Mouse (Mus musculus) liver, postnatal 0 days (tissue): ENCODE data around the gene Cd300lg. TPM values are rescaled to one million over a fixed set of nuclear protein-coding genes. Genes with fewer than 3 reads are reported as not detected.

ENCODE experiments used
- ATAC-seq: fragments of 200-750 bp; cut with Nextera tagmentation; 2 replicates; pipeline ENCODE4 v1.8.0; 2017; ENCODE audit warnings: mild to moderate bottlenecking, moderate library complexity
- DNase-seq: peaks from one replicate; pipeline ENCODE4 v3.0.0-alpha.2; 2016
- H3K27ac ChIP-seq: fragments of 300-500 bp; sonication (generic); 2 replicates; pipeline ENCODE4 v1.5.1; 2014; ENCODE audit warnings: antibody characterized with exemption, moderate library complexity, mild to moderate bottlenecking, low read depth
- H3K27me3 ChIP-seq: fragments of 300-500 bp; sonication (generic); 2 replicates; pipeline ENCODE4 v1.6.1; 2014; ENCODE audit warnings: low read length, control low read depth, mixed read lengths; ENCODE audit not compliant: insufficient read depth
- H3K36me3 ChIP-seq: fragments of 300-500 bp; sonication (generic); replicated peaks from 2 replicates; pipeline ENCODE4 v1.6.1; 2014; ENCODE audit warnings: mild to moderate bottlenecking, control low read depth, low read length, moderate library complexity, mixed read lengths; ENCODE audit not compliant: insufficient read depth
- H3K4me1 ChIP-seq: fragments of 300-500 bp; sonication (generic); 2 replicates; pipeline ENCODE4 v1.6.1; 2014; ENCODE audit warnings: antibody characterized with exemption, mild to moderate bottlenecking, control low read depth; ENCODE audit not compliant: insufficient read depth
- H3K4me2 ChIP-seq: fragments of 300-500 bp; sonication (generic); 2 replicates; pipeline ENCODE4 v1.6.1; 2014; ENCODE audit warnings: low read depth, mild to moderate bottlenecking, low read length, moderate library complexity, mixed read lengths
- H3K4me3 ChIP-seq: fragments of 300-500 bp; sonication (generic); 2 replicates; pipeline ENCODE4 v1.5.1; 2014; ENCODE audit warnings: low read depth, low read length
- H3K9ac ChIP-seq: fragments of 300-500 bp; sonication (generic); replicated peaks from 2 replicates; pipeline ENCODE4 v1.6.1; 2014; ENCODE audit warnings: mild to moderate bottlenecking, moderate library complexity
- H3K9me3 ChIP-seq: fragments of 300-500 bp; sonication (generic); 2 replicates; pipeline ENCODE4 v1.6.1; 2016; ENCODE audit warnings: mild to moderate bottlenecking, control low read depth, low read length, mixed read lengths
- CTCF ChIP-seq: sonication (generic); IDR thresholded peaks from 2 replicates; pipeline ENCODE4 v1.5.1; 2016; ENCODE audit warnings: antibody characterized with exemption, low read depth
- EP300 ChIP-seq: IDR thresholded peaks from 2 replicates; pipeline ENCODE4 v1.6.1; 2016; ENCODE audit warnings: antibody characterized with exemption, low read depth, mild to moderate bottlenecking
- WGBS: fragments of 180-500 bp; shearing (Covaris S2); extraction: QIAGEN DNeasy Blood & Tissue Kit; methylation state at CpG from one replicate; pipeline ENCODE4 v1.1.7; 2014; ENCODE audit not compliant: insufficient replicate concordance; 5-methylcytosine and 5-hydroxymethylcytosine counted together
- polyA plus RNA-seq: library from polyadenylated mRNA; unstranded; fragments of >200 nt; fragmentation: Nextera tagmentation; extraction: Ambion mirVana; gene quantifications from 2 replicates; pipeline ENCODE4 v1.2.1, GENCODE M21; 2015

The Cd300lg gene
- polyA plus RNA-seq, result 1.8 and 2.3 TPM in 2 replicates

DNA sequence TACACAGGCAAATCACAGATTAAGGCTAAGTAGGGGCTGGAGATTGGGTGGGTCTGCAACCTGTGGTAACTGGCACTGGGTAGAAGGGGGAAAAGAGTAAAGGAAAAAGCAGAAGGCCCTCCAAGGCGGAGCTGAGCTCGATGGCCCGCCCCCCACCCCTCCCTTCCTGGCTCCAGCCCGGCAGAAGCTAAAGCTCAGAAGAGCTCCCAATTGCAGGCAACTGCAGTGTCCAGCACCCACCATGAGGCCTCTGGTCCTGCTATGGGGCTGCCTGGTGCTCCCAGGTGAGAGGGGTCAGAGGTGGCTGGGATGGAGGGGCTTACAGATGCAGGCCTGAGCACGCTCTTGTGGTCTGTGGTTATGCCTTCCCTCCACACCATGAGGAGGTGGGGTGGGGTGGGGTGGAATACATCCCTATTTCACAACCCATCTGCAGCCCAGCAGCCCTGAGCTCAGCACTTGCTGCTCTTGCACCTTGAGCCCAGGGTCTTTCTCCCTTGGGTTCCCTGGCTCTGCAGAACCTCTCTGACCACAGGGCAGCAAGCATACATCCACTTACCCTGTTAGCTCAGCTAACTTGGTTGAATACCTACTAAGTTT lies at the start of gene Cd300lg:
TSS of gene Cd300lg (plus strand) at position 160 of the 600 bp plus-strand sequence.
- no peak within 1 kb of the TSS for H3K27ac ChIP-seq
- no peak for ATAC-seq
- TF ChIP-seq CTCF (no peak), EP300 (no peak)
- no peaks in the 10 kb centered on the region for H3K36me3 ChIP-seq
- H3K9ac ChIP-seq, result no peak within 1 kb of the TSS
- no peaks in the 10 kb centered on the region; the same call in 1 of the 2 replicates for H3K9me3 ChIP-seq
- H3K4me2 ChIP-seq, result no peak within 1 kb of the TSS
- H3K4me3 ChIP-seq, result no peak within 1 kb of the TSS
- DNase-seq, result no peak
- H3K4me1 ChIP-seq, result no peaks in the 10 kb centered on the region
- WGBS, result 25% methylated on average over 5 of the region's 5 CpGs
- H3K27me3 ChIP-seq, result no peaks in the 10 kb centered on the region

DNA sequence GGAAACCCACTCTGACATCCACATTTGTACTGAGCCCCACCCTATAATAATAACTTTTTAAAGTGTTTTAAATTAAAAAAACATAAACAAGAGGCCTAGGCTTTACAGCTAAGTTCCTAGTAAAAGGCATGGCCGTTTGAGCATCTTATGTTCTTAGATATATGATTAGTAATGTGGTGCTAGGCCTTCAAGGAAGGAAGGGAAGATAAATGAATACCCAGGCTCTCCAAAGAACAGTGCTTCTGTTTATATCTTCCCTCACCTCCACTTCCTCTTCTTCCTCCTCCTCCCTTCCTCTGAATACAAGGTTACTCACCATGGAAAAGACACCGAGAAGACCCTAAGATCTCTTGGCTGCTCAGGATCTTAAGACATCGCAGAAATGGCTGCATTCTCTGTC lies 49.5 kb upstream of the Cd300lg start:
- Histone ChIP-seq H3K4me1 (0 out of 2 replicates have a peak, but pooled peaks cover 4% of the 10 kb centered on the region), H3K27me3 (no peaks in the 10 kb centered on the region), H3K9ac (no peak overlapping the region), H3K27ac (no peak overlapping the region), H3K9me3 (no peaks in the 10 kb centered on the region), H3K36me3 (no peaks in the 10 kb centered on the region), H3K4me3 (no peak overlapping the region), H3K4me2 (no peak overlapping the region)
- no peak for TF ChIP-seq EP300
- no peak for TF ChIP-seq CTCF
- ATAC-seq (no peak), DNase-seq (no peak)
- 57% methylated on average over 3 of the region's 3 CpGs for WGBS

DNA sequence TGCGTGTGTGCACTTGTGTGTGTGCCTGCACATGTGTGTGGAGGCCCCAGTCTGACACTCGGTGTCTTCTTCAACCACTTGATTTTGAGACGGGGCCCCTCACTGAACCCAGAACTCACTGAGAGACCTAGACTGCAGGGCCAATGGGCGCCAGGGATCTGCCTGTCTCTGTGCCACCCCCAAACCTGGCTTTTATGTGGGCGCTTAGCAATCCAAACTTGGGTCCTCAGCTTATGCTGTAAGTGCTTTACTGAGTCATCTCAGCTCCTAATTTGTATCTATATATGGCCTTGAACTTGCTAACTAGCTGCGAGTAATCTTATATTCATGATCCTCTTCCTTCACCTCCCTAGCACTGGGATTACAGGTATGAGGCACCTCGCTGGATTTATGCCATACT lies 48.9 kb upstream of the Cd300lg start:
- 80% methylated on average over 7 of the region's 7 CpGs for WGBS
- Histone ChIP-seq H3K4me1 (0 out of 2 replicates have a peak, but pooled peaks cover 4% of the 10 kb centered on the region), H3K4me3 (no peak overlapping the region), H3K27me3 (no peaks in the 10 kb centered on the region), H3K9ac (no peak overlapping the region), H3K4me2 (no peak overlapping the region), H3K27ac (no peak overlapping the region), H3K36me3 (no peaks in the 10 kb centered on the region), H3K9me3 (no peaks in the 10 kb centered on the region)
- TF ChIP-seq EP300 (no peak), CTCF (no peak)
- ATAC-seq (no peak), DNase-seq (no peak)

DNA sequence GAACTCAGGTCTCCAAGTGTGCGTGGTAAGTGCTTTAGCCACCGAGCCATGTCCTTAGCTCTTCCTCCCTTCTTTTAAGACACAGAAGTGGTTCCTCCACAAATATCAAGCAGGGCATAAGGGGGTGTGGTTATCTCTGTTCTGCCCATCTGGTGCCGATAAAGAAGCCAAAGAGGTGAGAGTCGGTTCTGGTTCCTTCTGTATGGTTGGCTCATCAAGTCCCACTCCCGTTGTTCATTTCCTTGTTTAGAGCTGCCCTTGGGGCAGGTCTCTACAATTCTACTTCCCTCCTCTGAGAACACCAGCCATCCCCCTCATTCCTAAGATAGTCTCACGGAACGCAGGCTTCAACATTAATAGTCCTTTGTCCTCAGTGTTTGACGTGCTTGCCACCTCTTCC lies 47.2 kb upstream of the Cd300lg start:
- H3K9ac ChIP-seq, result no peak overlapping the region
- no peak overlapping the region for H3K4me3 ChIP-seq

DNA sequence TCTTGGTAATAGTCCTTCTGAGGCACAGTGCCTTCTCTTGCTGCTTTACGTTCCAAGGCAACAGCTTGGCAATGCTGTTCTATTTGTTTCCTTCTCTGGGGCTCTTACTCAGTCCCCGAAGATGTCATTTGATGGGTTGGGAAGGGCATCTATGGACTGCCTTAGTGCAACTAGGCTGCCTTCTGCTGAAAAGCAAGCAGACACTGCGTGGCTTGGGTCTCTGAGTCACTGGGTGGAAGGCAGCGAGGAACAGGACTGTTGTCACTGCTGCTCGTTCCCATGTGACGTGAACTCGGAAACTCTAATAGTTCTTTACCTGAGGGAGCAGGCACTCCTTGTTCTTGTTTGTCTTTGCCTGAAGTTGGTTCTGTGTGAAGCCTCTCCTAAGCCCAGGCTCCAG lies 45.4 kb upstream of the Cd300lg start:
- 0 out of 2 replicates have a peak, but pooled peaks cover 4% of the 10 kb centered on the region for H3K4me1 ChIP-seq
- no peak overlapping the region for H3K4me3 ChIP-seq
- WGBS, result 79% methylated on average over 7 of the region's 7 CpGs
- DNase-seq (no peak), ATAC-seq (no peak)
- TF ChIP-seq EP300 (no peak), CTCF (no peak)
- H3K27me3 ChIP-seq, result no peaks in the 10 kb centered on the region
- no peak overlapping the region for H3K27ac ChIP-seq
- H3K4me2 ChIP-seq, result no peak overlapping the region
- H3K9me3 ChIP-seq, result no peaks in the 10 kb centered on the region
- H3K9ac ChIP-seq, result no peak overlapping the region
- no peaks in the 10 kb centered on the region for H3K36me3 ChIP-seq

More for the DNA sequence above, 47.2 kb upstream of the Cd300lg start:
- no peaks in the 10 kb centered on the region for H3K9me3 ChIP-seq
- ATAC-seq, result peak; percentile 54
- no peak for DNase-seq
- H3K27me3 ChIP-seq, result no peaks in the 10 kb centered on the region
- 40% methylated on average over 8 of the region's 8 CpGs for WGBS
- 0 out of 2 replicates have a peak, but pooled peaks cover 4% of the 10 kb centered on the region for H3K4me1 ChIP-seq
- H3K36me3 ChIP-seq, result no peaks in the 10 kb centered on the region
- H3K27ac ChIP-seq, result 0 out of 2 replicates have a peak overlapping the region, but pooled peaks have one; percentile 22
- TF ChIP-seq EP300 (peak; percentile 86), CTCF (no peak)
- peak overlapping the region; percentile 42 for H3K4me2 ChIP-seq

DNA sequence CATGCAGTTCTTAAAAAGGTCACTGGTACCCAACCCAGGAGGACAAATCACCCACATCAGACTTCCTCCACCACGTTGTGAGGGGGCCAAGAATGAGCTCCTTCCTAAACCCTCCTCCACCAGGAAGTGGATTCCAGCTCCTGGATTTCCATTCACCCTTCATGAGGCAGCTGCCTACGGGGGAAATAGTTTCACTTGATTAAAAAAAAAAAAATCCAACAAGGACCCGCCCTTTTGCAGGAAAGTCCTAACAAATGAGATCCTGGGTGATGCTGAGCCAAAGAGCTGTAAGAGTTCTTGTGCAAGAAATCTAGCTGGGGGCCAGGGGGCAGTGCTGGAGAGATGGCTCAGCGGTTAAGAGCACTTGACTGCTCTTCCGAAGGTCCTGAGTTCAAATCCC lies 43.1 kb upstream of the Cd300lg start:
- no peak for DNase-seq
- Histone ChIP-seq H3K27ac (peak overlapping the region; percentile 16; the same call in 1 of the 2 replicates), H3K4me1 (0 out of 2 replicates have a peak, but pooled peaks cover 4% of the 10 kb centered on the region), H3K9ac (no peak overlapping the region), H3K4me2 (no peak overlapping the region), H3K4me3 (no peak overlapping the region), H3K27me3 (no peaks in the 10 kb centered on the region), H3K9me3 (no peaks in the 10 kb centered on the region), H3K36me3 (no peaks in the 10 kb centered on the region)
- 0 out of 2 replicates have a peak, but pooled peaks have one; percentile 2 for ATAC-seq
- TF ChIP-seq EP300 (no peak), CTCF (no peak)
- 48% methylated on average over 5 of the region's 5 CpGs for WGBS
